Mouse (Mus musculus) liver, adult 2 months (tissue): ENCODE measurements around the gene Scml4. TPM values are rescaled to one million over a fixed set of nuclear protein-coding genes. Genes with fewer than 3 reads are reported as not detected.

Source experiments
- DNase-seq: peaks from one replicate; pipeline ENCODE4 v3.0.0-alpha.2; 2011; ENCODE audit warnings: low read depth, low spot score; ENCODE audit errors: extremely low read depth
- H3K27ac ChIP-seq: fragments of 200-500 bp; replicated peaks from 2 replicates; pipeline ENCODE4 v1.5.1; 2012; ENCODE audit warnings: low read depth, mild to moderate bottlenecking, control low read depth, inconsistent platforms, low read length; ENCODE audit not compliant: insufficient read depth
- H3K27me3 ChIP-seq: fragments of 200-500 bp; 2 replicates; pipeline ENCODE4 v1.6.1; 2012; ENCODE audit warnings: mild to moderate bottlenecking, moderate library complexity, low read length, inconsistent platforms; ENCODE audit not compliant: control insufficient read depth, insufficient read depth
- H3K36me3 ChIP-seq: fragments of 200-500 bp; 2 replicates; pipeline ENCODE4 v1.6.1; 2012; ENCODE audit warnings: low read length, inconsistent platforms; ENCODE audit not compliant: control insufficient read depth, insufficient read depth
- H3K4me1 ChIP-seq: fragments of 200-500 bp; 2 replicates; pipeline ENCODE4 v1.6.1; 2011; ENCODE audit warnings: low read length; ENCODE audit not compliant: control insufficient read depth, insufficient read depth
- H3K4me3 ChIP-seq: fragments of 200-500 bp; 2 replicates; pipeline ENCODE4 v1.5.1; 2011; ENCODE audit warnings: low read depth, mild to moderate bottlenecking, control low read depth, low read length, moderate library complexity; ENCODE audit not compliant: insufficient read depth
- H3K79me2 ChIP-seq: fragments of 200-500 bp; 2 replicates; pipeline ENCODE4 v1.6.1; 2012; ENCODE audit warnings: inconsistent platforms, mild to moderate bottlenecking, low read length, moderate library complexity; ENCODE audit not compliant: control insufficient read depth, insufficient read depth
- H3K9ac ChIP-seq: fragments of 200-500 bp; 2 replicates; pipeline ENCODE4 v1.6.1; 2012; ENCODE audit warnings: low read depth, mild to moderate bottlenecking, control low read depth, inconsistent platforms, low read length
- CTCF ChIP-seq: fragments of 200-500 bp; IDR thresholded peaks from 2 replicates; pipeline ENCODE4 v1.5.1; 2011; ENCODE audit warnings: low read depth, low read length, control low read depth
- POLR2A ChIP-seq: fragments of 200-500 bp; IDR thresholded peaks from 2 replicates; pipeline ENCODE4 v1.6.1; 2011; ENCODE audit warnings: low read length, control low read depth; ENCODE audit not compliant: insufficient read depth; ENCODE audit errors: extremely low read depth
- WGBS: fragments of 180-500 bp; shearing (Covaris S2); methylation state at CpG from one replicate; pipeline ENCODE4 v1.1.7; 2018; 5-methylcytosine and 5-hydroxymethylcytosine counted together
- polyA plus RNA-seq: library from polyadenylated mRNA; depleted of rRNA; stranded (reverse); fragments of >200 nt; gene quantifications from 2 replicates; pipeline ENCODE4 v1.2.3, GENCODE M21; 2012; rRNA removed
- total RNA-seq: library from RNA; depleted of rRNA; stranded (reverse); fragments of >200 nt; gene quantifications from 2 replicates; pipeline ENCODE4 v1.2.3, GENCODE M21; 2014; rRNA removed

Gene Scml4
- total RNA-seq (0.20 and 0.28 TPM in 2 replicates), polyA plus RNA-seq (0.30 and 0.50 TPM in 2 replicates)

DNA sequence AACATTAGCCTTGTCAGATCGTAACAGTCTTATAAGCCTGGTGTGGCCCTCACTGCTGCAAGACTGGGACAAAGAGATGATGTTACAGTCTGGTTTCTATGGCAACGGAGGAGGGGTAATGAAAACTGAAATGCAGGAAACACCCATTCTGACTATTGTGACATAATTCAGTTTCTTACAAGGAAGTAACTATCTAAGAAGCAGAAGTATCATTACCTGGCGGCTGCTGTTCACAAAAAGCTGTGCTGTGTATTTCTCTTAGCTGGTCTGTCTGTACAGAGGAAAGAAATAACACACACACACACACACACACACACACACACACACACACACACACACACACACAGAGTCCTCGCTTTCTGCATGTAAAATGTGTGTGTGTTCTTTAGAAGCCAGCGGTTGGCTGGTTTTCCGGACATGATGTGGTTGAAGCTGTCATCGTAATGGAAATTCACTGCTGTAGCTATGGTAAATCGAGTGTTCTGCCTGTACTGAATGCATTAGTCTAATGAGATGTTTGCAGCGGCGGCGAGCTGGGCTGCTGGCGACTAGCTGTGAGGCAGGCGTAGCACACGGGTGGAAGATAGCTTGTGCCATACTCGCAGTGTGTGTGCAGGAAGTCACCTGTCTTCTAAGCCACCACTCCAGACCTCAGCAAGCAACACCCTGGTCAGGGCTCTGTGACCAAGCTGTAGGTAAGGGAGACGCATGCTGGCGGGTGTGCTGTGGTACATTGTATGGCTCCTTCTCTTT is at the start of gene Scml4:
Gene Scml4 (plus strand): TSS at position 212 of the 753 bp plus-strand sequence.
- Histone ChIP-seq H3K27me3 (no peaks in the 10 kb centered on the region), H3K4me1 (peaks cover 5% of the 10 kb centered on the region; the same call in 1 of the 2 replicates), H3K27ac (no peak within 1 kb of the TSS), H3K4me3 (no peak within 1 kb of the TSS), H3K79me2 (no peaks in the 10 kb centered on the region), H3K36me3 (no peaks in the 10 kb centered on the region), H3K9ac (no peak within 1 kb of the TSS)
- DNase-seq: peak; percentile 24
- no peak for TF ChIP-seq POLR2A
- TF ChIP-seq CTCF: no peak
- WGBS: 83% methylated on average over 17 of the region's 17 CpGs

DNA sequence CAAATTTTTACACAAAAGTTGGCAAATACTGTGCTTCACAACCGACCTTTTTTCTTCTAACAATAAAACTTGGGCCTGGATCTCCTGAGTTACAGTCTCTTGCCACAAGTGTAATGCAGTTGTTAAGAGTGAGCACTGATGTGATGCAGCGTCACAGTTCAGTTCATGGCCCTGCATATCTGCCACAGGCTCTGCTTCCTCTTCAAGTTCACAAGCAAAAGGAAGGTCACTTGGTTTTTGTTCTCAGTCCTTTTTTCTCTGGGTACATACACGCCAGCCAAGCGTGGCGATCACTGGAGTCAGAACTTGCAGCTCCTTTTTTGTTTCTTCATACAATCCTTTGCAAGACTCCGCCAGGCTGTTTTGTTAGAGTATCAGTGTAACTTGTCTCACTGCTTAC is 34.2 kb upstream of the Scml4 start:
- no peaks in the 10 kb centered on the region for H3K27me3 ChIP-seq
- H3K79me2 ChIP-seq: no peaks in the 10 kb centered on the region
- DNase-seq: no peak
- no peaks in the 10 kb centered on the region for H3K4me1 ChIP-seq
- TF ChIP-seq CTCF (no peak), POLR2A (no peak)
- H3K9ac ChIP-seq: no peak overlapping the region
- no peak overlapping the region for H3K27ac ChIP-seq
- H3K36me3 ChIP-seq: peaks cover 60% of the 10 kb centered on the region
- H3K4me3 ChIP-seq: no peak overlapping the region
- 85% methylated on average over 6 of the region's 6 CpGs for WGBS

DNA sequence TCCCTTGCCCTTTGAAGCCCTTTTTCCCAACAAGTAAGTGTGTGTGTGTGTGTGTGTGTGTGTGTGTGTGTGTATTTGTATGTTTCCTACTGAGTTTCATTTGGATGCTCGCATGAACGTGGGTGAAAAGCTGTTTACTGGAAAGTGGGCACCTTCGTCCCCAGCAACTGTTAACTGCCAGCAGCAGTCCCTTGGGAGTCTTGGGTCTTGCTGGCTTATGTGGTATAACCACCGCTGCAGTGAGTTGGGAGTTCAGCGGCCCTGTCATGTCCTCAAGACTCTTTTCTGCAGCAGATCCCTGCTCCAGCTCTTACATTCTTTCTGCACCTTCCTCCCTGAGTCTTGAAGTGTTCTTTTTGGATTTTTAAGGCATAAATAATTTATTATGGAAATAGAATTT is 33.0 kb upstream of the Scml4 start:
- Histone ChIP-seq H3K27ac (no peak overlapping the region), H3K9ac (no peak overlapping the region), H3K36me3 (peaks cover 64% of the 10 kb centered on the region), H3K4me1 (no peaks in the 10 kb centered on the region), H3K79me2 (no peaks in the 10 kb centered on the region), H3K27me3 (no peaks in the 10 kb centered on the region), H3K4me3 (no peak overlapping the region)
- WGBS: 89% methylated on average over 5 of the region's 5 CpGs
- DNase-seq: no peak
- TF ChIP-seq POLR2A: no peak
- no peak for TF ChIP-seq CTCF

DNA sequence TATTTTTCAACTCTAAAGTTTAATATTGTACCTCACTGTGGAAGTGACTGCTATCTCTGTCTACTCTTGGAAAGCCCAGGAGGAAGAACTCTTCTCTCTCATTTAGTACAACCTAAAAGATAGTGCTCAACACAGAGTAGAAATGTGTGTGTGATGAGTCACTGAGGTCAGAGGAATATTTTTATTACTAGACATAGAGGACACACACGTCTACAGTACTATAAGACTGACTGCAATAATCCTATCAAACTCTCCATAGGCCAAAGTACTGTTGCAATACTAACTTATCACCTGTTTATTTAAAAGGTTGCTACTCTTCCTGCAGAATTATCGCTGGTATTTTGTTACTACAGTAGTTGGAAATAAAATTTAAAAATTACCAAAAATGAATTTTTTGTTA is 30.2 kb upstream of the Scml4 start:
- TF ChIP-seq POLR2A: no peak
- TF ChIP-seq CTCF: no peak
- Histone ChIP-seq H3K9ac (no peak overlapping the region), H3K4me3 (no peak overlapping the region), H3K27me3 (no peaks in the 10 kb centered on the region), H3K79me2 (no peaks in the 10 kb centered on the region), H3K36me3 (peaks cover 65% of the 10 kb centered on the region), H3K27ac (no peak overlapping the region), H3K4me1 (no peaks in the 10 kb centered on the region)
- DNase-seq: no peak
- WGBS: 34% methylated on average over 2 of the region's 2 CpGs

DNA sequence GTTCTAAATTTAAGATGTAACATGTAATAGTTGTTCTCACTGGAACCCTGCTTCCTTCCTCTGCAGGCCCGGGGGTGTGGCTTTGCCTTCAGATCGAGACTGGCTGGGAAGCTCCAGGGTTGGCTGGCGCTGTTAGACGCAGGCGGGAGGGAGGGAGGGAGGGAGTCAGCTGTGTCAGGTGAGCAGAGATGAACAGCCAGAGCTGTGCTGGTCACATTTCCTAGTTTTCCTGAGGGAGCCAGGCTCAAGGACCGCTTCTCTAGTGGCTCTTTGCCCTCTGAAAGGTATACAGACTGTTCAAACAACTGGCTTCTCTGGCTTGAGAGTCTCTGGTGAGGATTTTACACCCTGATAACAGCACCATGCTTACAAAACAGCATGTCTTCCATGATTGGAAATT is 29.8 kb upstream of the Scml4 start:
- no peak for DNase-seq
- H3K4me3 ChIP-seq: no peak overlapping the region
- H3K79me2 ChIP-seq: no peaks in the 10 kb centered on the region
- WGBS: 35% methylated on average over 6 of the region's 6 CpGs
- peaks cover 64% of the 10 kb centered on the region for H3K36me3 ChIP-seq
- TF ChIP-seq CTCF: no peak
- no peak for TF ChIP-seq POLR2A
- H3K9ac ChIP-seq: no peak overlapping the region
- H3K4me1 ChIP-seq: no peaks in the 10 kb centered on the region
- H3K27me3 ChIP-seq: no peaks in the 10 kb centered on the region
- H3K27ac ChIP-seq: no peak overlapping the region

DNA sequence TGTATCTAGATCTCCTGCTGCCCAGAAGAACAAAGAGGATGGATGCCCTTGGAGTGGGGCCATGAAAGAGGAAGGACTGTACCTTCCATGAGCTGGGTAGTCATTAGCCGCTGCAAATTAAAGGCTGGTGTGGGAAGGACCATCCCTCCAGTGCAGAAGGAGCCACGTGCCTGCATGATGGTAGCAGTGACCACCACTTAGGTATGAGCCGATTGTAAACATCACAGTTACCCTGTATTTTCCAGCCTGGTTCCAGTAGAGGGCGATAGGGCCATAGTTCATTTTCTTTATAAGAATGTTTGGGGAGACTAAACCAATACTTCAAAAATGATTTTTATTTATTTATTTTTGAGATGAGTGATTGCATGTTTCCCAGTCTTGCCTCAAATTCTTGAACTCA is 27.5 kb upstream of the Scml4 start:
- H3K4me1 ChIP-seq: no peaks in the 10 kb centered on the region
- H3K36me3 ChIP-seq: peaks cover 55% of the 10 kb centered on the region
- no peak overlapping the region for H3K4me3 ChIP-seq
- no peaks in the 10 kb centered on the region for H3K79me2 ChIP-seq
- DNase-seq: no peak
- no peaks in the 10 kb centered on the region for H3K27me3 ChIP-seq
- no peak overlapping the region for H3K27ac ChIP-seq
- WGBS: 78% methylated on average over 4 of the region's 4 CpGs
- H3K9ac ChIP-seq: no peak overlapping the region
- TF ChIP-seq POLR2A (no peak), CTCF (0 out of 2 replicates have a peak, but pooled peaks have one; percentile 17)
